ENCODE assay signal across 10 mouse cellular contexts in genomic region chr6:34638667-34639066, GRCm38 (mm10). TPM values are rescaled to one million over a fixed set of nuclear protein-coding genes. Genes with fewer than 3 reads are reported as not detected.
DNase-seq lines count a peak whose midpoint lies in the region; ATAC-seq and TF ChIP-seq lines count a peak whose summit lies in the region.
"Had no signal": no experiment of that assay in that cellular context is flagged by ENCODE, and none has a peak within 500 bp of the region (broad histone marks: within the 10 kb centered on the region; RNA-seq: fewer than 3 reads in every experiment).

No protein-coding gene starts in this region.

- WGBS in heart, embryonic 13.5 days: 32% methylated on average over 2 of the region's 2 CpGs
- WGBS in heart, embryonic 12.5 days: 30% methylated on average over 2 of the region's 2 CpGs
- 31% methylated on average over 2 of the region's 2 CpGs for WGBS in kidney, adult 2 months

- DNase-seq in 416B (ENCODE audit: low read depth) (peak; percentile 89), NIH3T3 (ENCODE audit: low read depth) (peak; percentile 45)
- peak; percentile 87 for DNase-seq in kidney, adult 2 months
- no peak for DNase-seq in left cerebral cortex, adult 11 months (ENCODE audit: low spot score)
- DNase-seq in gastrocnemius, postnatal 14 days: no peak
- DNase-seq: gastrocnemius, postnatal 25 days; liver; thymus, postnatal 36 days had no signal

- H3K9me3 ChIP-seq in heart, embryonic 13.5 days: no peaks in the 10 kb centered on the region
- no peaks in the 10 kb centered on the region for H3K9me3 ChIP-seq in heart, embryonic 12.5 days (replicated peaks)

- intact Hi-C loops in gastrocnemius, postnatal 14 days (cut with DNase I; ENCODE audit: low total_unique reads): no loop called here

- no peak for ATAC-seq in heart, embryonic 13.5 days (ENCODE audit: extremely low read depth, insufficient number of reproducible peaks, low FRiP score, low TSS enrichment)
- no peak for ATAC-seq in heart, embryonic 12.5 days (ENCODE audit: insufficient number of reproducible peaks, low FRiP score)

- no peak for TF ChIP-seq POLR2A in kidney, adult 2 months (IDR thresholded peaks at IDR 0.05; ENCODE audit: low read depth, low read length)

- no peak overlapping the region for H3K4me2 ChIP-seq in heart, embryonic 13.5 days
- H3K4me2 ChIP-seq in heart, embryonic 12.5 days: no peak overlapping the region

- peak overlapping the region; percentile 64; the same call in 1 of the 2 replicates for H3K27ac ChIP-seq in heart, embryonic 13.5 days (replicated peaks)
- no peak overlapping the region for H3K27ac ChIP-seq in heart, embryonic 12.5 days (ENCODE audit: poor library complexity, severe bottlenecking)
- H3K27ac ChIP-seq in kidney, adult 2 months (ENCODE audit: insufficient read depth, low read depth, low read length): no peak overlapping the region; the same call in 1 of the 2 replicates

- no peak overlapping the region for H3K4me3 ChIP-seq in heart, embryonic 13.5 days
- H3K4me3 ChIP-seq in heart, embryonic 12.5 days: no peak overlapping the region
- H3K4me3 ChIP-seq in kidney, adult 2 months (ENCODE audit: insufficient read depth, low read depth, low read length): no peak overlapping the region

- no peak overlapping the region for H3K9ac ChIP-seq in heart, embryonic 13.5 days
- no peak overlapping the region for H3K9ac ChIP-seq in heart, embryonic 12.5 days

- H3K27me3 ChIP-seq in heart, embryonic 13.5 days (replicated peaks): no peaks in the 10 kb centered on the region
- H3K27me3 ChIP-seq in heart, embryonic 12.5 days (replicated peaks): no peaks in the 10 kb centered on the region
- no peaks in the 10 kb centered on the region for H3K27me3 ChIP-seq in kidney, adult 2 months (replicated peaks; ENCODE audit: control insufficient read depth, insufficient read depth, low read length)

- H3K4me1 ChIP-seq in heart, embryonic 13.5 days: peaks cover 78% of the 10 kb centered on the region
- H3K4me1 ChIP-seq in heart, embryonic 12.5 days (replicated peaks): peaks cover 50% of the 10 kb centered on the region
- H3K4me1 ChIP-seq in kidney, adult 2 months (ENCODE audit: control insufficient read depth, insufficient read depth, low read length): no peaks in the 10 kb centered on the region

- H3K36me3 ChIP-seq in heart, embryonic 13.5 days: peaks cover 11% of the 10 kb centered on the region
- H3K36me3 ChIP-seq in heart, embryonic 12.5 days: peaks cover 4% of the 10 kb centered on the region; the same call in 1 of the 2 replicates
- no peaks in the 10 kb centered on the region for H3K36me3 ChIP-seq in kidney, adult 2 months (ENCODE audit: control insufficient read depth, insufficient read depth, low read length)

- no peak for TF ChIP-seq CTCF in kidney, adult 2 months (conservative IDR thresholded peaks at IDR 0.05; ENCODE audit: insufficient read depth, insufficient read length, low read depth, low read length)

RNA-seq across cellular contexts. Expression of gene Cald1, which starts 40.4 kb away (rescaled TPM):
- 165 and 173 TPM in 2 replicates for polyA plus RNA-seq in heart, embryonic 13.5 days (2015; fragmentation: Nextera tagmentation; extraction: Ambion mirVana)
- polyA plus RNA-seq in heart, embryonic 12.5 days (2016; fragmentation: Nextera tagmentation; extraction: Ambion mirVana): 161 and 164 TPM in 2 replicates
- 17.7 and 24.7 TPM in 2 replicates for polyA plus RNA-seq in kidney, adult 2 months (2012; rRNA removed)
- 10 to 100 TPM; 51.7 to 53.7 TPM for total RNA-seq in gastrocnemius, postnatal 14 days (2021)

Comparison
In these comparisons a context has a peak if more than half of its experiments do, and no peak if none do; other contexts are left out.
1. DNase-seq: peak in 416B (single experiment), NIH3T3 (single experiment) and kidney, adult 2 months (single experiment); none in left cerebral cortex, adult 11 months (single experiment) and gastrocnemius, postnatal 14 days (single experiment).